Mouse (Mus musculus) olfactory bulb, adult 2 months (tissue): ENCODE results near the gene Zbtb12.

ENCODE experiments used
- CTCF ChIP-seq: fragments of 200-500 bp; IDR thresholded peaks from 2 replicates; pipeline ENCODE4 v1.5.1; 2012; ENCODE audit warnings: low read depth, mild to moderate bottlenecking, low read length, moderate library complexity; ENCODE audit not compliant: insufficient read depth
- POLR2A ChIP-seq: fragments of 200-500 bp; IDR thresholded peaks from 2 replicates; pipeline ENCODE4 v1.6.1; 2012; ENCODE audit warnings: mild to moderate bottlenecking, low read depth, low read length, moderate library complexity; ENCODE audit not compliant: insufficient read depth

DNA sequence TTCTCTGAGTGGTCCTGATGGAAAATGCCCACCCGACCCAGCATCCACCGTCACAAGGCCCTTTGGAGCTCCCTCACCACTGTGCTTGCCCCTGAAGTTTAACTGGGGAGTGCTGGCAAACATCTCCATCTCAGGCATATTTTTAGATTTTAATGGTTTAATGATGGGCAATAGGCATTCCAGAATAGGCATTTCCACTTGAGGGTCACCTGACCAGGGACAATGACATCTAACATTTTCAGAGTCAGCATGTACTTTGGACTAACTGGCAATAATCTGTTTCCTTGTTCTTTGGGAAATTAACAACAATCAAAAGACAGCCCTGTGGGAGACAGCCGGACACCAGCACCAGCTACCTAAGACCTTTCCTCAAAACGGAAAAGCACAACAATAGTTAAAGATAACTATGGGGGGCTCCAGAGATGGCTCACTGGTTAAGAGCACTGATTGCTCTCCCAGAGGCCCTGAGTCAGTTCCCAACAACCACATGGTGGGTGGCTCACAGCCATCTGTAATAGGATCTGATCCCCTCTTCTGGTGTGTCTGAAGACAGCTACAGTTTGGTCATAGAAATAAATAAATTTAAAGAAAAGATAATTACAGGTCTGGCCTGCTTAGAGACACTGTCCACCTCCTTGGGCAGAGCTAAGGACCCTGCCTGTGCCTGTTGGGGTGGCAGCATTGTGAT, 64.0 kb downstream of the Zbtb12 start:
- TF ChIP-seq POLR2A (no peak), CTCF (no peak)
